Mouse (Mus musculus) stomach, embryonic 16.5 days (tissue): Measurements from ENCODE around the gene Ppfibp2. TPM values are rescaled to one million over a fixed set of nuclear protein-coding genes. Genes with fewer than 3 reads are reported as not detected.

Experiments used
- ATAC-seq: fragments of 200-750 bp; cut with Nextera tagmentation; 2 replicates; pipeline ENCODE4 v1.8.0; 2017; ENCODE audit warnings: moderate number of reproducible peaks, moderate TSS enrichment; ENCODE audit not compliant: insufficient read depth, low FRiP score
- H3K27ac ChIP-seq: fragments of 300-500 bp; sonication (generic); 2 replicates; pipeline ENCODE4 v1.5.1; 2014; ENCODE audit warnings: low read length
- H3K27me3 ChIP-seq: fragments of 300-500 bp; sonication (generic); 2 replicates; pipeline ENCODE4 v1.6.1; 2014; ENCODE audit warnings: low read length, control low read depth, mixed read lengths; ENCODE audit not compliant: control insufficient read depth, insufficient read depth
- H3K36me3 ChIP-seq: fragments of 300-500 bp; sonication (generic); 2 replicates; pipeline ENCODE4 v1.6.1; 2014; ENCODE audit warnings: low read length; ENCODE audit not compliant: control insufficient read depth, insufficient read depth
- H3K4me1 ChIP-seq: fragments of 300-500 bp; sonication (generic); 2 replicates; pipeline ENCODE4 v1.6.1; 2014; ENCODE audit warnings: low read length, control low read depth, mixed read lengths; ENCODE audit not compliant: control insufficient read depth, insufficient read depth
- H3K4me2 ChIP-seq: fragments of 300-500 bp; sonication (generic); 2 replicates; pipeline ENCODE4 v1.6.1; 2014; ENCODE audit warnings: low read depth, low read length, mixed read lengths
- H3K4me3 ChIP-seq: fragments of 300-500 bp; sonication (generic); replicated peaks from 2 replicates; pipeline ENCODE4 v1.5.1; 2014; ENCODE audit warnings: mild to moderate bottlenecking, low read length
- H3K9ac ChIP-seq: fragments of 300-500 bp; sonication (generic); 2 replicates; pipeline ENCODE4 v1.6.1; 2014; ENCODE audit warnings: low read length
- H3K9me3 ChIP-seq: fragments of 300-500 bp; sonication (generic); replicated peaks from 2 replicates; pipeline ENCODE4 v1.6.1; 2016; ENCODE audit warnings: low read length, control low read depth; ENCODE audit not compliant: control insufficient read depth
- WGBS: fragments of 180-500 bp; shearing (Covaris S2); extraction: QIAGEN DNeasy Blood & Tissue Kit; methylation state at CpG from one replicate; pipeline ENCODE4 v1.1.7; 2014; 5-methylcytosine and 5-hydroxymethylcytosine counted together
- polyA plus RNA-seq: library from polyadenylated mRNA; unstranded; fragments of >200 nt; fragmentation: Nextera tagmentation; extraction: Ambion mirVana; gene quantifications from 2 replicates; pipeline ENCODE4 v1.2.1, GENCODE M21; 2015

Gene Ppfibp2
- polyA plus RNA-seq, 1 experiment from 2014 or later = 20.3 TPM

GRCm38 (mm10) chr7:107600651-107601050, 5.6 kb downstream of the Ppfibp2 start:
- Histone ChIP-seq H3K9me3 (no peaks in the 10 kb centered on the region), H3K4me1 (no peaks in the 10 kb centered on the region), H3K4me2 (no peak overlapping the region), H3K4me3 (no peak overlapping the region), H3K27ac (no peak overlapping the region), H3K9ac (no peak overlapping the region), H3K27me3 (no peaks in the 10 kb centered on the region), H3K36me3 (no peaks in the 10 kb centered on the region)
- WGBS = 73% methylated on average over 5 of the region's 5 CpGs
- ATAC-seq = no peak

GRCm38 (mm10) chr7:107602505-107602904, 7.5 kb downstream of the Ppfibp2 start:
- Histone ChIP-seq H3K9me3 (no peaks in the 10 kb centered on the region), H3K27me3 (no peaks in the 10 kb centered on the region), H3K9ac (no peak overlapping the region), H3K27ac (no peak overlapping the region), H3K4me3 (no peak overlapping the region), H3K36me3 (no peaks in the 10 kb centered on the region), H3K4me2 (no peak overlapping the region), H3K4me1 (no peaks in the 10 kb centered on the region)
- 73% methylated on average over 4 of the region's 4 CpGs for WGBS
- ATAC-seq = no peak

GRCm38 (mm10) chr7:107602913-107603312, 7.9 kb downstream of the Ppfibp2 start:
- no peaks in the 10 kb centered on the region for H3K4me1 ChIP-seq
- 78% methylated on average over 6 of the region's 6 CpGs for WGBS

GRCm38 (mm10) chr7:107607766-107608165, 12.8 kb downstream of the Ppfibp2 start:
- Histone ChIP-seq H3K4me3 (no peak overlapping the region), H3K4me2 (no peak overlapping the region), H3K4me1 (no peaks in the 10 kb centered on the region), H3K27ac (no peak overlapping the region), H3K9ac (no peak overlapping the region), H3K36me3 (no peaks in the 10 kb centered on the region), H3K9me3 (no peaks in the 10 kb centered on the region), H3K27me3 (no peaks in the 10 kb centered on the region)
- ATAC-seq = no peak
- 97% methylated on average over 1 of the region's 1 CpGs for WGBS

More at GRCm38 (mm10) chr7:107602913-107603312, 7.9 kb downstream of the Ppfibp2 start:
- Histone ChIP-seq H3K27ac (no peak overlapping the region), H3K27me3 (no peaks in the 10 kb centered on the region), H3K36me3 (no peaks in the 10 kb centered on the region), H3K4me3 (no peak overlapping the region), H3K9me3 (no peaks in the 10 kb centered on the region), H3K4me2 (no peak overlapping the region), H3K9ac (no peak overlapping the region)
- ATAC-seq = no peak

GRCm38 (mm10) chr7:107609622-107610255, 14.7 kb downstream of the Ppfibp2 start:
- no peak for ATAC-seq
- Histone ChIP-seq H3K9ac (no peak overlapping the region), H3K4me2 (no peak overlapping the region), H3K27ac (no peak overlapping the region), H3K27me3 (no peaks in the 10 kb centered on the region), H3K36me3 (no peaks in the 10 kb centered on the region), H3K4me1 (no peaks in the 10 kb centered on the region), H3K9me3 (no peaks in the 10 kb centered on the region), H3K4me3 (no peak overlapping the region)
- WGBS = 84% methylated on average over 2 of the region's 2 CpGs

GRCm38 (mm10) chr7:107610880-107611279, 15.9 kb downstream of the Ppfibp2 start:
- no peaks in the 10 kb centered on the region for H3K36me3 ChIP-seq
- H3K4me1 ChIP-seq = no peaks in the 10 kb centered on the region
- H3K9me3 ChIP-seq = no peaks in the 10 kb centered on the region
- no peak overlapping the region for H3K4me3 ChIP-seq
- no peak overlapping the region for H3K9ac ChIP-seq
- no peak overlapping the region for H3K4me2 ChIP-seq
- no peak overlapping the region for H3K27ac ChIP-seq
- WGBS = 83% methylated on average over 5 of the region's 5 CpGs
- H3K27me3 ChIP-seq = no peaks in the 10 kb centered on the region
- no peak for ATAC-seq

- WGBS = 30% methylated on average over 11 of the region's 11 CpGs
- Histone ChIP-seq H3K4me3 (no peak overlapping the region), H3K9ac (no peak overlapping the region)
These were observed 23.3 kb downstream of the Ppfibp2 start for GRCm38 (mm10) chr7:107618028-107618992.

GRCm38 (mm10) chr7:107619225-107619624, 24.2 kb downstream of the Ppfibp2 start:
- Histone ChIP-seq H3K27me3 (no peaks in the 10 kb centered on the region), H3K27ac (no peak overlapping the region), H3K9ac (no peak overlapping the region), H3K4me2 (no peak overlapping the region), H3K36me3 (no peaks in the 10 kb centered on the region), H3K4me1 (no peaks in the 10 kb centered on the region), H3K9me3 (no peaks in the 10 kb centered on the region), H3K4me3 (no peak overlapping the region)
- WGBS = 65% methylated on average over 4 of the region's 4 CpGs
- no peak for ATAC-seq

More at GRCm38 (mm10) chr7:107618028-107618992, 23.3 kb downstream of the Ppfibp2 start:
- Histone ChIP-seq H3K27me3 (no peaks in the 10 kb centered on the region), H3K4me2 (no peak overlapping the region), H3K9me3 (no peaks in the 10 kb centered on the region), H3K36me3 (no peaks in the 10 kb centered on the region), H3K27ac (no peak overlapping the region), H3K4me1 (no peaks in the 10 kb centered on the region)
- no peak for ATAC-seq

- whole genome bisulfite sequencing = 81% methylated on average over 3 of the region's 3 CpGs
- Histone ChIP-seq H3K4me2 (no peak overlapping the region), H3K9me3 (no peaks in the 10 kb centered on the region), H3K9ac (no peak overlapping the region), H3K4me3 (no peak overlapping the region), H3K36me3 (no peaks in the 10 kb centered on the region), H3K4me1 (no peaks in the 10 kb centered on the region), H3K27me3 (no peaks in the 10 kb centered on the region), H3K27ac (no peak overlapping the region)
- ATAC-seq = no peak
These were observed 25.1 kb downstream of the Ppfibp2 start for GRCm38 (mm10) chr7:107620137-107620536.
